Mouse (Mus musculus) urinary bladder, postnatal 14 days (tissue): ENCODE data around the gene Rabepk.
"Not testable (repeated sequence)": the region's sequence is repeated elsewhere in the genome, so short reads cannot be mapped to it uniquely, and the experiment has no call there.

Experiments
- DNase-seq: peaks from one replicate; pipeline ENCODE4 v3.0.0; 2021; ENCODE audit warnings: low spot score

Rabepk gene

DNA sequence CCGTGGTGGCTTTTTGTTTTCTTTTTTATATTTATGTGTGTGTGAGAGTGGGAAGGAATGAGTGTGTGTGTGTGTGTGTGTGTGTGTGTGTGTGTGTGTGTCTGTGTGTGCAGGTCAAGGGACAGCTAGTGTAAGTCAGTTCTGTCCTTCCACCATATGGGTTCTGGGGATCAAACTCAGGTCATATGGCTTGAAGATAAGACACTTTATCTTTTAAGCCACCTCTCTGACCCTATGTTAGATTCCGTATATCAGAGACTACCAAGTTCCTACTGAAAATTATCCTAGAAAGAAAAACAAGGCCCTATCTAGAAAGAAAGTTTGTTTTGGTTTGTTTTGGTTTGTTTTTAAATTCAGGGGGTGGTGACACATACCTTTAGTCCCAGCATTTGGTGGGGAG lies 37.5 kb downstream of the Rabepk start:
- no peak for DNase-seq

DNA sequence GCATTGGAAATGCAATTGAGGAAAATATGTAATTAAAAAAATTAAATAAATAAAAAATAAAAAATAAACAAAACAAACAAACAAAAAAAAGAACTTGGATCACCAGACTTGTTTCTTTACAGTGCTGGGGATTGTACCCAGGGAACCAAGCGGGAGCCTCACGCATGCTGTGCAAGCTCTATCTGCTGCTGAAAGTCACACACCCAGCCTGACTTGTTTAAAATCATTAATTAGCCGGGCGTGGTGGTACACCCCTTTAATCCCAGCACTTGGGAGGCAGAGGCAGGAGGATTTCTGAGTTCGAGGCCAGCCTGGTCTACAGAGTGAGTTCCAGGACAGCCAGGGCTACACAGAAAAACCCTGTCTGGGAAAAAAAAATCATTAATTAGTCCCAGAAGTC lies 38.4 kb downstream of the Rabepk start:
- DNase-seq = not testable (repeated sequence)

DNA sequence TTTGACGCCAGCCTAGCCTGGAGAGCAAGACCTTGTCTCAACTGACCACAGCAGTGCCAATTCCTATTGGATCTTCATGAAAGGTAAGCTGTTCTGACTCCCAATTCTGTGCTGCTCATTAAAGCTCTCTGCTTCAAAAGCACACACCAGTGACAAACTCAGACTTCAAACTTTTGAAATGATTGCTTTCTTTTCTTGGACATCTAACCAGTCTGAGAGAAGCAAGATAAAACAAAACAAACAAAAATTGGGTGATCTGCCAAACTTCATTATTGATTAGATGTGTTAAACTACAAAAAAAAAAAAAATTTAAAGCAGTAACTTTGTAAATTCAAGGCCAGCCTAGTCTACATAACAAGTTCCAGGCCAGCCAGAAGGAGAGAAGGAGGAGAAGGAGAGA lies 42.4 kb downstream of the Rabepk start:
- no peak for DNase-seq

DNA sequence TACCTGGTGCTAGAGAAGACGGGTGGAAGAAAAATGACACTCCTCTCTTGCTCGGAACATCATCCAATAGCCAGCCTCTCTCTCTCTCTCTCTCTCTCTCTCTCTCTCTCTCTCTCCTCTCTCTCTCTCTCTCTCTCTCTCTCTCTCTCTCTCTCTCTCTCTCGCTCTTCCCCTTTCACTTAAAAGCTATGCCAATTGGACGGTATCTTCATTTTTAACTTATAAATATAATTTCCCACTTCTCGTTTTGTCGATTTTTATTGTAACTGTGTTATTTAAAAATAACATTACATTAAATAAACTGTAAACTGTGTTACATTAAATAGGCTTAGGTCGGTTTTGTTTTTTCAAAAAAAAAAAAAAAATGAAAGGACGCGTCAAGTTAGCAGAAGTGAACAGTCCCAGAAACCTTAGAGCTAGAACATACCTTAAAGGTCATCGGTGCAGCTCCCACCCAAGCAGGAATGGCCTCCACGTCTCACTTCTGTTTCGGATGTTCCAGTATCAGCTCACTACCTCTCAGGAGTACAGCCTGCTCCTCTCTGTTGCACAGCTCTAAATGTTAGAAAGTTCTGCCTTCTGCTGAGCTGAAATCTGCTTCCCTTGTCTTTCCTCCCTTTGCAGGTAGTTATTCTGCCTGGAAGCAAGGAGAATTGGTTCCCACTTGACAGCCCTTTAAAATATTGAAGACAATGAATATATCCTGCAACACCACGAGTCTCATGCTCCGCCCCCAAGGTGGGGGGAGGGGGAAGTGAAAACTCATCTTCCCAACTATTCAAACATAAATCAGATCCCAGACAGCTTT lies 45.0 kb downstream of the Rabepk start, which contains the start of gene Gapvd1:
Gene Gapvd1 (minus strand): TSS at position 682 of the 808 bp plus-strand sequence.
- DNase-seq = no peak

DNA sequence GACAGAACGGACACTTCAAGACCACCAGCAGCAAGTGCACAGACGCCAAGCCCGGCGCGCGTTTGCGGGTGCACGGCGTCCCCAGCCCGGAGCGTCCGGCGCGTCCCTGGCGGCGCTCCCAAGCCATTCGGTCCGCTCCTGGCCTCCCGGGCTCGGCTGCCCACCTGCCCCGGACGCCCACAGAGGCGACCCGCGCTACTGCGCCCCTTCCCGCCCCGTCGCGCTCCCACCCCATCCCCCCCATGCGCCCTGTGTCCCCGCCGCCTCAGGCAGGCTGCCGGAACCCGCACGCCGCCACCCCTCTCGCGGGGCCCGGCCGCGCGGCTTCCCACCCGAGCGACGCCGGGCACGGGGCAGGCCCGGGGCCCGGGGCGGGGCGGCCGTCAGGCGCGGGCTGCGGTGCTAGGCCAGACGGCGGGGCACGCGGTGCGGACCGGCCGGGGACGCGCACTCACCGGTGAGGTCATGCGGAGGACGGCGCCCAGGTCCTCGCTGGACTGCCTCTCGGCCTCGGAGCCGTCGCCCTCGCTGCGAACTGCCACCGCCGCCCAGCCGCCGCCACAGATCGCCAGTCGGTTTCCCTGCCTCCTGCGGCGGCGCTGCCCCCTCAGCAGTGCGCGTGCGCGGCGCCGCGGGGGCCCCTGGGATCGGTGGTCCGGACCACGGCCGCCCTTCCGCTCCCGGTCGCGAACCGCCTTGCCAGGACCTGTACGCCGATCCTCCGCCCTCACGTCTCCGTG lies 45.7 kb downstream of the Rabepk start:
- peak; percentile 89 for DNase-seq

DNA sequence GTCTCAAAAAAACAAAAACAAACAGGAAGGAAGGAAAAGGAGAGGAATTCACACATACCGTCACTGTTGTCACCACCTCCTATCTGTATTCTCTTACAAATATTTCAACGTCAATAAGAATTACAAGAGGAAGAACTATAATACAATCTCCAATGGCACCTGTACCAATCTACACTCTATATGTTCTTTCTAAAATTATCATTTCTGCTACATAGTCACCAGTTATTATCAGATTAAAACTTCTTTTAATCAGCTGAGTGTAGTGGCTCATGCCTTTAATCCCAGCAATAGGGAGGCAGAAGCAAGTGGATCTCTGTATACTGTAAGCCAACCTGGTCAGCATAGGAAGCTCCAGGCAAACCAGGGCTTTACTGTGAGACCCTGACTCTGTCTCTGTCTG lies 49.5 kb downstream of the Rabepk start:
- DNase-seq = no peak

DNA sequence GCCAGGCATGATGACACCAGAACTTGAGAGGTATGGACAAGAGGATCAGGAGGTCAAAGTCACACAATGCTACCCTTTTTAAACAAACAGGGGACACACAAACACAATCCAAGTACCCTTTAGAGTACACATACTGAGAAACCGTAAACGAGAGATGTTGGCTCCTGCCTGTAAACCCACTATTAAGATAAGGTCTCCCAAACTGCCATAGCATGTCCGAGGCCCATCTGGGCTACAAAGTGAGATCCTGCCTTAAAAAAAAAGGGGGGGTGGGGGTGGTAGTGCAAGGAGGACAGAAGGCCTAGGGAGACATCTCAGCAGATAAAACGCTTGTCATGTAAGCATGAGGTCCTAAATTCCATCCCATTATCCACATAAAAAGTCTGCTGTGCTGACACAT lies 51.2 kb downstream of the Rabepk start:
- DNase-seq = no peak

DNA sequence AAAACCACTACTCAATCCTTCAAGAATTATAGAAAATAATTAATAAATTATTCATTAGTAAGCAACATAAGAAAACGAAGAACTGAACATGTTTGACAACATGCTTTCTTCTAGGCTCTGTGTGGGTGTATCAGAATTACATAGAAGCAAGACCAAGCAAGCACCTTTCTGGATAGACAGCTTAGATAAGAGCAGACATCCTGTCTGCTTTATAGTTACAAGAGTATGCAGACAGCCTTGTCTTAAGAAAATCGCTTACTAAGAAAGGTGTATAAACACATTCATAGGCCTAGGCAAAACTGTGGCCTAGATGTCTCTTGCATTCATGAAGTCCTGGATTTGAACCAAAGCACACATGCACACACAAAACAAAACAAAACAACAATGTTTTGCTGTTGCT lies 54.0 kb downstream of the Rabepk start:
- no peak for DNase-seq

DNA sequence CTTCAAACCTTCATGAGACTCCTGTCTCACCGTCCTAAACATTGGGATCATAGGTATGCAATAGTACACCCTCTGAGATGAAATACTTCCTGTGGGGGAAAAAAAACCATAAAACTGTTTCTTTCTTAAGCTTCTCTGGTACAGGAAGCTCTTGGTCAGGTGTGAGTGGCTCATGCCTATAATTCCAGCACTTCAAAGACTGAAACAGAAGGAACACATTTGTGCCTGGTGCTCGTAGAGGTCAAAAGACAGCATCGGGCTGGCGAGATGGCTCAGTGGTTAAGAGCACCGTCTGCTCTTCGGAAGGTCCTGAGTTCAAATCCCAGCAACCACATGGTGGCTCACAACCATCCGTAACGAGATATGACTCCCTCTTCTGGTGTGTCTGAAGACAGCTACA lies 55.2 kb downstream of the Rabepk start:
- DNase-seq = no peak

DNA sequence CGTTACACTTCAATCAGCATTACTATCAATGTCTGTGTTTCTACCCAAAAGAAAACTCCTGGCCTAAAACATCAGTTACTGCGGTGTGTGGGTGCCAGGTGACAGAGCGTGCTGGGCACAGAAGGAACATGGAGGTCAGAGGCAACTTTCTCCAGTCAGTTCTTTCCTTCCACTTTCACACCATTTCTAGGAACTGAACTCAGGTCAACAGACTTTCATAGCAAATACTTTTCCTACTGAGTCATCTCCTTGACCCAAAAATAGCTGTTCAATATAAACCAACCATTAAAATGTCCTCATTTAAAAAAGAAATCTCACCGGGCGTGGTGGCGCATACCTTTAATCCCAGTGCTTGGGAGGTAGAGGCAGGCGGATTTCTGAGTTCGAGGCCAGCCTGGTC lies 57.0 kb downstream of the Rabepk start:
- DNase-seq = no peak

DNA sequence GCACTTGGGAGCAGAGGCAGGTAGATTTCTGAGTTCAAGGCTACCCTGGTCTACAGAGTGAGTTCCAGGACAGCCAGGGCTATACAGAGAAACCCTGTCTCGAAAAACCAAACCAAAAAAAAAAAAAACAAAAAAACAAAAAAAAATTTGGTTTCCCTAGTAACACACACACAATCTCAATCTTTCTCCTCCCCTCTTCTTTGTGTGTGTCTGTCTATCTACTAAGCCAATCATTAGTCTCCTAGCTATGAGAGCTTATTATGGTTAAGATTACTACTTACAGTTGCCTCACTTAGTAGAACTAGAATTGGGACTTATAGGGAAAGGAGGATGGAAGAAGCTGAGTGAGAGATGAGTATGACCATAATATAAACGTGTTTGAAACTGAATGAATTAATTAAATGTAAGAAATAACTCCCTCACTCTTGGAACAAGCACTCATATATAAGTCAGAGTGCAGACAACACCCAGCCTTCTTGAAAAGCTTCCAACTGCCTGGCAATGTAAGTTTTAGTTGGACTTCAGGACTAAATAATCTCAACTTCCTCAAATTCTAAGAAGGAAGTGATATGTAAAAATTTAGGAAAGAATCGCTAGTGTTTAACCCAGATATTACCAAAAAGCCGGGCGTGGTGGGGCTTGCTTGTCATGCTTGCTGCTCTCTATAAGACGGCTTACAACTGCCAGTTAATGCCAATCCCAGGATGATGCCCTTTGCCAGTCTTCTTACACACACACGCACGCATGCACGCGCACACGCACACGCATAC lies 58.1 kb downstream of the Rabepk start:
- no peak for DNase-seq

DNA sequence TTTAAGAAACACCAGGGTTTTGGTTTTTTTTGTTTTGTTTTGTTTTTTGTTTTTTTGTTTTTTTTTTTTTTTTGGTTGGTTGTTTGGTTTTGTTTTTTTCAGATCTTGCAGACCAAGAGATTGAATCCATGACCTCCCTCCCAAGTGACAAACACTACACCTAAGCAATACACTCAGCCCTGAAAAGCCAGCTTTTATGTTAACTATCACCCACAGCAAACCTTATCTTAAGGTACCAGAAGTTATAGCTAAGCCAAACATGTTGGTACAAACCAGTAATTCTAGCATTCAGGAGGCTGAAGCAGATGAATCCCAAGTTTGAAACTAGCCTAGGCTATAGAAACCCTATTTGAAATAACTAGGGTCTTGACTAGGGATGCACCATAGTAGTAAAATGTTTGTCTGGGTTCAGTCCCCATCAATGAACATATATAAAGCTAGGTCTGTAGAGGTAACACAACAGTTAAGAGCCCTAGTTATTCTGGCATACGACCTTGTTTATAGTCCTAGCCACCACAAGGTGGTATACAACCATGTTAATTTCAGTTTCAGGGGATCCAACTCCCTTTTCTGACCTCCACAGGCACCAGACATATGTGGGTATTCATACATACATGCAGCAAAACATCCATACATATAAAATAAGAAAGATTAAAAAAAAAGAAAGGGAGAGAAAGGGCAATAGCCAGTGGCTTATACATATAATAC lies 59.9 kb downstream of the Rabepk start:
- DNase-seq = no peak

DNA sequence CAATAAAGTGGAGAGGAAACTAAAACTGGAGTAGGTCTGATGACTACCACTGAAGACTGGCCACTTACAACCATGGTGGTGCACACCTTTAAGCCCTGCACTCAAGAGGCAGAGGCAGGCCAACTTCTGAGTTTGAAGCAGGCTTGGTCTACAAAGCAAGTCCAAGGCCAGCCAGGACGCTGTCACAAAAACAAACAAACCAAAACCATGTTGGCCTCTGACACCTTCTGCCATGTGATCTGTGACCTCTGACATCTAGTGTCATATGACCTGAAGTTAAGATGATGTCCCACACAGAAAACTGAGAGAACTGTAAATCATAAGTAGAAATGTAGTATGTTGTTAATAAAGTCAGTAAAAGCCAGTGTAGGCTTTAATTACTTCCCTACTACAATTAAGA lies 61.8 kb downstream of the Rabepk start:
- no peak for DNase-seq

DNA sequence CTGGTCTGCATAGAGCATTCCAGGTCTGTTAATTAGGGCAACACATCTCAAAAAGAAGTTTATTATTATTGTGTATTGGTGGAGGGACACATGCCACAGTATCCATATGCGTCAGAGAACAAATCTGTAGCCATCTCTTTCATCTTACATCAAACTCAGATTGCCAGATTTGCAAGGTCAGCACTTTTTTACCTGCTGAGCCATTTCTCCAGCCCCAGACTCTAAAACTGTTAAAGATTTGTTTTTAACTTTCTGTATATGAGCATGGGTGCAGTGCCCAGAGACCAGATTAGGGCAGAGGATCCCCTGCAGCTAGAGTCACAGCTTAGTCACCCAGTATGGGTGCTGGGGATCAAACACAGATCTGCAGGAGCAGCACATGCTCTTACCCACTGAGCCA lies 63.1 kb downstream of the Rabepk start:
- DNase-seq = no peak
